Mouse (Mus musculus) intestine, embryonic 14.5 days (tissue): ENCODE results near the gene Amer2. TPM values are rescaled to one million over a fixed set of nuclear protein-coding genes. Genes with fewer than 3 reads are reported as not detected.

Source experiments
- ATAC-seq: fragments of 200-750 bp; cut with Nextera tagmentation; replicated peaks from 2 replicates; pipeline ENCODE4 v1.8.0; 2017; ENCODE audit warnings: low read depth, moderate number of reproducible peaks, moderate TSS enrichment, moderate library complexity; ENCODE audit not compliant: low FRiP score, low TSS enrichment
- DNase-seq: peaks from one replicate; pipeline ENCODE4 v3.0.0-alpha.2; 2018; ENCODE audit warnings: low spot score
- H3K27ac ChIP-seq: fragments of 300-500 bp; sonication (generic); 2 replicates; pipeline ENCODE4 v1.5.1; 2014; ENCODE audit warnings: low read depth, mild to moderate bottlenecking, control low read depth
- H3K27me3 ChIP-seq: fragments of 300-500 bp; sonication (generic); replicated peaks from 2 replicates; pipeline ENCODE4 v1.6.1; 2014; ENCODE audit warnings: low read length, control low read depth; ENCODE audit not compliant: control insufficient read depth, insufficient read depth
- H3K36me3 ChIP-seq: fragments of 300-500 bp; sonication (generic); 2 replicates; pipeline ENCODE4 v1.6.1; 2014; ENCODE audit warnings: low read length, control low read depth; ENCODE audit not compliant: control insufficient read depth, insufficient read depth
- H3K4me1 ChIP-seq: fragments of 300-500 bp; sonication (generic); replicated peaks from 2 replicates; pipeline ENCODE4 v1.6.1; 2014; ENCODE audit warnings: low read length, control low read depth, mixed read lengths; ENCODE audit not compliant: control insufficient read depth, insufficient read depth
- H3K4me2 ChIP-seq: fragments of 300-500 bp; sonication (generic); 2 replicates; pipeline ENCODE4 v1.6.1; 2014; ENCODE audit warnings: low read length
- H3K4me3 ChIP-seq: fragments of 300-500 bp; sonication (generic); 2 replicates; pipeline ENCODE4 v1.5.1; 2014; ENCODE audit warnings: low read depth, low read length, control low read depth, mixed read lengths
- H3K9ac ChIP-seq: fragments of 300-500 bp; sonication (generic); 2 replicates; pipeline ENCODE4 v1.6.1; 2014; ENCODE audit warnings: mild to moderate bottlenecking, low read length
- H3K9me3 ChIP-seq: fragments of 300-500 bp; sonication (generic); 2 replicates; pipeline ENCODE4 v1.6.1; 2016; ENCODE audit warnings: low read length, control low read depth; ENCODE audit not compliant: control insufficient read depth
- WGBS: fragments of 180-500 bp; shearing (Covaris S2); extraction: QIAGEN DNeasy Blood & Tissue Kit; methylation state at CpG from one replicate; pipeline ENCODE4 v1.1.7; 2014; 5-methylcytosine and 5-hydroxymethylcytosine counted together
- polyA plus RNA-seq: library from polyadenylated mRNA; unstranded; fragments of >200 nt; fragmentation: Nextera tagmentation; extraction: Ambion mirVana; gene quantifications from 2 replicates; pipeline ENCODE4 v1.2.1, GENCODE M21; 2014

The Amer2 gene
- polyA plus RNA-seq, 1 experiment from 2014 or later = 1.5 TPM

DNA sequence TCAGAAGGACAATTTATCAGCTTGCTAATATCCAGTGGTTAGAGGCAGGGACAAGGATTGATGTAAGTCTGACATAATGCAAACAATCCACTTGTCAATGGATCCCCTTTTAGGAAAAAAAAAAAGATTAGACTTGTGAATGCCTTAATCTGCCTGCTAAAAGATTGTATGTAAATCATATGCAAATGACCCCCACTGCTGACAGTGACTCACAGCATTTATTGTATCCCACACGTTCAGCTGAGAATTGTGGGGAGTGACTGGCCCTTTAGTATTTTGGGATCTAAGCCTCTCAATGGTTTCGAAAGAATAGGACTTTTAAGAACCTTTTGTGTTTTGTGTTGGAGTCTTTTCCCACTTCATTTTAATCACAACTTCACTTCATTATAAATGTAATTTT, 30.2 kb downstream of the Amer2 start:
- no peaks in the 10 kb centered on the region for H3K36me3 ChIP-seq
- WGBS = 76% methylated on average over 2 of the region's 2 CpGs
- no peak for ATAC-seq

DNA sequence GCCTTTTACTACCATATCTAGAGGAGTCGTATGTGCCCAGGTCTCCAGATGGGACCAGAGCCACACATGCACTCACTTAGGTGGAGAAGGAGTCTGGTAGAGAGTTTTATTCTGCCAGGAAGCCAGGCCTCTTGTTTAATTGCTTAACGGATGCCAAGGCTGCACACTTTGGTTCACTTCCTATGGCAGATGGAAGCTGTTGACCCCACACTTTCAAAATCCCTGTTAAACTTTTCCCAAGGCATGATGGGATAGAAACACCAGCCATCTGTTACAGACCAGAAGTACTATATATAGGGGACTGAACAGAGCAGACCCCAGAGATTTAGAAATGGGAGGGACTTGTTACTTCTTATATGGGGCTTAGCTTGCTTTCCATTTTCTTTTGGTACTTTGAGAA, 32.8 kb downstream of the Amer2 start:
- ATAC-seq = no peak
- no peaks in the 10 kb centered on the region for H3K27me3 ChIP-seq
- no peak overlapping the region for H3K4me2 ChIP-seq
- no peak overlapping the region for H3K4me3 ChIP-seq
- H3K9me3 ChIP-seq = no peaks in the 10 kb centered on the region
- WGBS = 75% methylated on average over 2 of the region's 2 CpGs
- DNase-seq = no peak
- no peak overlapping the region for H3K27ac ChIP-seq
- no peaks in the 10 kb centered on the region for H3K36me3 ChIP-seq
- peaks cover 15% of the 10 kb centered on the region for H3K4me1 ChIP-seq
- no peak overlapping the region for H3K9ac ChIP-seq

More for the DNA sequence above, 30.2 kb downstream of the Amer2 start:
- Histone ChIP-seq H3K4me3 (no peak overlapping the region), H3K9me3 (no peaks in the 10 kb centered on the region), H3K4me1 (no peaks in the 10 kb centered on the region; the same call in 1 of the 2 replicates), H3K27me3 (no peaks in the 10 kb centered on the region), H3K9ac (no peak overlapping the region), H3K4me2 (no peak overlapping the region), H3K27ac (no peak overlapping the region)
- no peak for DNase-seq

DNA sequence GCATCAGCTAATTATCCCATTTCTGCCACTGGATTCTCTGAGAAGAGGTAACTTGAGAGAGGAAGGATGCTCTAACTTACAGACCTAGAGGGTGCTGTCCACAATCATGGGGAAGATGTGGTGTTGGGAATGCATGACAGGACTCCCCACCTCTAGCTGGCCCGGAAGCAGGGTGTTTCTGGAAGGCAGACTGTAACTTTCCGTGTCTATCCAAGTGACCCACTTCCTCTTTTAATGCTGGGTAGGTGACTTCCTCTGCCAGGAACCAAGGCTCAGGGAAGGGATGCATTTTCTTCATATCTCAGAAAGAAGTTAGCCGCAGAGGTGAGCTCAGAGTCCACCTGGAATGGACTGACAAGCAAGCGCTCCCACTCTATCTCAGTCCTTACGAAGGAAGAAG, 33.5 kb downstream of the Amer2 start:
- no peak overlapping the region for H3K27ac ChIP-seq
- peaks cover 15% of the 10 kb centered on the region for H3K4me1 ChIP-seq
- H3K27me3 ChIP-seq = no peaks in the 10 kb centered on the region
- H3K4me2 ChIP-seq = no peak overlapping the region
- DNase-seq (no peak), ATAC-seq (no peak)
- WGBS = 88% methylated on average over 5 of the region's 5 CpGs
- no peak overlapping the region for H3K9ac ChIP-seq
- no peaks in the 10 kb centered on the region for H3K9me3 ChIP-seq
- no peaks in the 10 kb centered on the region for H3K36me3 ChIP-seq
- no peak overlapping the region for H3K4me3 ChIP-seq

DNA sequence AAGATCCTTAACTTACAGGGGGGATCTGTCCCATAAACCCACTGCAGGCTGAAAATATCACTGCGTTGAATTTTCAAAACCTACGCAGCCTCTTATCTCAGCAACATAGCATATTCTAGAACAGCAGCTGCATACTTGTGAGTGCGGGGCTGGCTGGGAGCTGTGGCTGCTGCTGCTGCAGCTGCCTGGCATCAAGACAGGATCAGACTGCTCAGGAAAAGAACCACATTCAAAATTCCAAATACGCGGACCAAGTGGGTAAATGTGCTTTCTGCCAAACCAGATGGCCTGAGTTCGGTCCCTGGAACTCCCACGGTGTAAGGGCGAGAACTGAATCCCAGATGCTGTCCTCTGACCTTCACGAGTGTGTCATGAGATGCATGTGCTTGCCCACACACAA, 34.3 kb downstream of the Amer2 start:
- H3K36me3 ChIP-seq = no peaks in the 10 kb centered on the region
- ATAC-seq (no peak), DNase-seq (no peak)
- no peak overlapping the region for H3K9ac ChIP-seq
- no peaks in the 10 kb centered on the region for H3K9me3 ChIP-seq
- H3K27ac ChIP-seq = no peak overlapping the region
- H3K4me3 ChIP-seq = no peak overlapping the region
- H3K27me3 ChIP-seq = no peaks in the 10 kb centered on the region
- H3K4me1 ChIP-seq = peaks cover 15% of the 10 kb centered on the region
- no peak overlapping the region for H3K4me2 ChIP-seq
- 61% methylated on average over 9 of the region's 9 CpGs for WGBS

DNA sequence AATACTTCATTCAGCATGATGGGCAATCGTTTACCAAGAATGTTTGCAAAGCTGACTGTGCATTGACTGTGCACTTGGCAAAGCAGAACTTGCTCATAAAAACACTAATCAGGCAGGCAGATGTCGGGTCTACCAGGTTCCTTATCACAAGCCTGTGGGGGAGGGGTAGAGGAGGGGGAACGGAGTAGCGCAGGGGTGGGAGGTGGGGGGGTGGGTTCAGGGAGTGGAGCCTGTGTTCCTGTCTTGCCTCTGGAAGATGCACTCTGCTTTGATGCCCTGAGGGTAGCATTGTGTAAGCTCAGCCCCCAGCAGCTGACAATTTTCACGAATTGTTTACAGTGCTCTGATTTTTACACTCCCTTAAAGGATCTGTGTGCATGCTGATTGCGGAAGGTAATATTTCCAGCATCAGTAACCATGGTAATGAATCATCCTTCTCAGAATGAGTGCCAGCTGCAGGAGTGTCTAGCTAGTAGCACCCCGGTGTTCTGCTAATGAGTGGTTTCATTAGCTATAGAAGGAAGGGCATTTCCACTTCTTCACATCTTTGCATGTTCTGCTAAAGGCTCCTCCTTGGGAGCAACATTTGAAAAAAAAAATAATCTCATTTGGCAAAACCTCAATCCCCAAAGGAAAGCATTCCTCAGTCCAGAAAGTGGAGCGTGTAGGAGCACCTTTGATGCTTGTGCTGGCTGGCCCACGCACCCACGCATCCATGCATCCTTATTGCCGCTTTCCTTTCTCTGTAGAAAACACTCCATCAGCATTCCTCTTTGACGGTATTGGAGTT, 36.8 kb downstream of the Amer2 start:
- peak overlapping the region; percentile 29 for H3K4me2 ChIP-seq
- no peak overlapping the region for H3K4me3 ChIP-seq
- H3K36me3 ChIP-seq = no peaks in the 10 kb centered on the region
- ATAC-seq = peak; percentile 77
- H3K27me3 ChIP-seq = no peaks in the 10 kb centered on the region
- WGBS = 20% methylated on average over 12 of the region's 12 CpGs
- H3K4me1 ChIP-seq = peaks cover 20% of the 10 kb centered on the region
- H3K9ac ChIP-seq = no peak overlapping the region
- H3K9me3 ChIP-seq = no peaks in the 10 kb centered on the region
- no peak overlapping the region for H3K27ac ChIP-seq
- no peak for DNase-seq

DNA sequence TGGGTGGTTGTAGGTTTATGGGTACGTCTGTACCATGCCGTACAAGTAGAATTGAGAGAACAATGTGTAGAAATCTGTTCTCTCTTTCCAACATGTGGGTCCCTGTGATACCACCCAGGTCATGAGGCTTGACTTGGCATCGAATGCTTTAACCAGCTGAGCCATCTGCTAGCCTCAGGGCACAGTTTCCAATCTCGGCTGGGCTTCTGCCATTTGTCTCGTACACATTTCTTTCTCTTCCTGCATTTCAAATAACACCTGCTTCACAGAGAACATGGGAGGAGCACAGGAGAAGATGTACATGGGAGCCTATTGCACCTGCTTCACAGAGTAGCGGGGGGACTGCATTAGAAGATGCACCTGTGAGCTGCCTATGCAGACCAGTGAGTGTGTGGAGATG, 38.2 kb downstream of the Amer2 start:
- ATAC-seq (no peak), DNase-seq (no peak)
- Histone ChIP-seq H3K4me3 (no peak overlapping the region), H3K4me2 (no peak overlapping the region), H3K9ac (no peak overlapping the region), H3K4me1 (peaks cover 20% of the 10 kb centered on the region), H3K27ac (no peak overlapping the region), H3K27me3 (no peaks in the 10 kb centered on the region), H3K36me3 (no peaks in the 10 kb centered on the region), H3K9me3 (no peaks in the 10 kb centered on the region)
- 87% methylated on average over 6 of the region's 6 CpGs for WGBS

DNA sequence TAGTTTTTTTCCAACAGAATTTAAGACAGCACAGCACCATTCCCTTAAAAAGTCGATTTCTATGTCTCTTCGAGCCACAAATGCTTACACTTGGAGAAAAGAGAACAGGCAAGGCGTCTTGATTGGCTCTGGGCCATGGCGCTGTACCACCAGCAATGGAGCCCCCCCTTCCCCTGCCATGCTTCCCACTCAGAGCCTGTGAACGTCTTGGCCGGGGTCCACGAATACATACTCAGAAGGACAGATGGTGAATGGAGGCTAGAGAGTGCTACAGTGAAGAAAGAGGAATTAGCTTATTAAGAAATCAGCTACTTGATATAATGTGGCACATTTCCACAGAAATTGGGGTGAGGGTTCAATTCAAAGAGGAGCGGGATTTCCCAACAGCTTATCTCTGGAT, 41.6 kb downstream of the Amer2 start:
- H3K27ac ChIP-seq = 0 out of 2 replicates have a peak overlapping the region, but pooled peaks have one; percentile 16
- WGBS = 64% methylated on average over 8 of the region's 8 CpGs

DNA sequence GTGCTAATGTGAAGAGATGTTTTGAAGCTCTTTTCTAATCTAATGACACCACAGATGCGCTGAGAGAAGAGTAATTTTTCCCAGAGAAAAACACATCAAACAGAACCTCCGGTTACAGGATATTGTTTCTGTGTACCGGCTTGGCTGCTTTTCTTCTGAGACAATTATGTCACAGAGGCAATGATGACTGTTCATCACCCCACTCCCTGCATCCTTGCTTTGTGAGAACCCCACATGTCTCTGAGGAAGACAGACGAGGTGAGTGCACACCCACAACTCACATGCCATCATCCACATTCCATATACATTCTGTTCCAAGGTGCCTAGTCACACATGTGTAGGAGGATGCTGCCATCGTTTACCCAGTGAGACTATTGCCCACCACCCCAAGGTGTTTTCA, 44.9 kb downstream of the Amer2 start:
- peaks cover 5% of the 10 kb centered on the region; the same call in 1 of the 2 replicates for H3K4me1 ChIP-seq
- no peak for ATAC-seq

More for the DNA sequence above, 41.6 kb downstream of the Amer2 start:
- no peaks in the 10 kb centered on the region for H3K36me3 ChIP-seq
- no peak overlapping the region for H3K9ac ChIP-seq
- H3K4me1 ChIP-seq = peaks cover 12% of the 10 kb centered on the region
- DNase-seq (no peak), ATAC-seq (no peak)
- H3K27me3 ChIP-seq = no peaks in the 10 kb centered on the region
- H3K4me2 ChIP-seq = no peak overlapping the region
- H3K9me3 ChIP-seq = no peaks in the 10 kb centered on the region
- no peak overlapping the region for H3K4me3 ChIP-seq

DNA sequence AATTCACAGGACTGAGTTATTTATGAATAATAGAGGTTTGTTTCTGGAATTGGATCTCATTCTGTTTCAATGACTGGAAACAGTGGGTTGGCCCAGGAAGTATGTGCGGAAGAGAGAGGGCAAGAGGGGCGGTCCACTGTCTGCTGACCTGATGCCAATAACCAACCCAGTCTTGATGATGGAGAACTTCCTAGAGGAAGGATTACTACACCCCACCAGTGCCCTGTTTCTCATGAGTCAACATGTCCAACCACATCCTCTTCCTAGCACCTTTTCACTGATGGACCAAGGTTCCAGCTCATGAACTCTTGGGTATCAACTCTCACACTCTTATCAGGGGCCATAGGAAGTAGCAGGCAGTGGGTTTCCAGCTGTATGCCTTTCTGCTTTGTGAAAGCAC, 49.9 kb downstream of the Amer2 start:
- no peak for ATAC-seq
- Histone ChIP-seq H3K4me1 (no peaks in the 10 kb centered on the region), H3K27ac (no peak overlapping the region), H3K36me3 (no peaks in the 10 kb centered on the region), H3K9ac (no peak overlapping the region), H3K4me3 (no peak overlapping the region), H3K4me2 (no peak overlapping the region), H3K9me3 (no peaks in the 10 kb centered on the region; the same call in 1 of the 2 replicates), H3K27me3 (no peaks in the 10 kb centered on the region)
- no peak for DNase-seq
- 100% methylated on average over 2 of the region's 2 CpGs for WGBS

More for the DNA sequence above, 44.9 kb downstream of the Amer2 start:
- no peaks in the 10 kb centered on the region for H3K36me3 ChIP-seq
- WGBS = 84% methylated on average over 5 of the region's 5 CpGs
- H3K4me2 ChIP-seq = no peak overlapping the region
- H3K9me3 ChIP-seq = no peaks in the 10 kb centered on the region
- no peak overlapping the region for H3K9ac ChIP-seq
- H3K27ac ChIP-seq = no peak overlapping the region
- no peak overlapping the region for H3K4me3 ChIP-seq
- no peaks in the 10 kb centered on the region for H3K27me3 ChIP-seq
- no peak for DNase-seq
